Mouse (Mus musculus): ENCODE data around the gene Alad. TPM values are rescaled to one million over a fixed set of nuclear protein-coding genes. Genes with fewer than 3 reads are reported as not detected.

Gene Alad
- polyA plus RNA-seq, 1 experiment = not detected

DNA sequence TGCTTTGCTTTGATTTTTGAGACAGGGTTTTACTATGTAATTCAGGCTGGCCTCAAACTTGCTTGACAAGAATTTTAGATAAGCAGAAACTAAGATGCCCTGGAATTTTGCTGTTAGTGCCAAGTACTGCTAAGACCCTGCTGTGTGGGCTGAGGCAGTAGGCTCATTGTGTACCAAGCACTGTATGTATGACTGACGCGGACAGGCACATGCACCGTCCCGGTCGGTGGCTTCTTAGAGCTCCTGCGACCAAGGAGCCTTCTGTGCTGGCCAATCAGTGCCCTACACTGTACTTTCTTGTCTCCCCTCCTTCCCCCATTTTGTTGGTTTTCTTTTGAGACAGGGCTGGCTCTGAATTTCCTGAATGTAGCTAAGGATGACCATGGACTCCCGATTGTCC lies 4.7 kb downstream of the Alad start:
- no peak overlapping the region for H3K27ac ChIP-seq (ENCODE audit: insufficient read depth, low read depth, low read length)
- H3K4me1 ChIP-seq (ENCODE audit: control insufficient read depth, insufficient read depth, low read length) = peaks cover 20% of the 10 kb centered on the region
- 82% methylated on average over 7 of the region's 7 CpGs for WGBS
- TF ChIP-seq CTCF (IDR thresholded peaks at IDR 0.05; ENCODE audit: insufficient read depth, low read depth, low read length) (no peak), POLR2A (IDR thresholded peaks at IDR 0.05; ENCODE audit: insufficient read depth, low read depth, low read length) (no peak)
- H3K4me3 ChIP-seq (ENCODE audit: insufficient read depth, low read depth, low read length) = no peak overlapping the region

DNA sequence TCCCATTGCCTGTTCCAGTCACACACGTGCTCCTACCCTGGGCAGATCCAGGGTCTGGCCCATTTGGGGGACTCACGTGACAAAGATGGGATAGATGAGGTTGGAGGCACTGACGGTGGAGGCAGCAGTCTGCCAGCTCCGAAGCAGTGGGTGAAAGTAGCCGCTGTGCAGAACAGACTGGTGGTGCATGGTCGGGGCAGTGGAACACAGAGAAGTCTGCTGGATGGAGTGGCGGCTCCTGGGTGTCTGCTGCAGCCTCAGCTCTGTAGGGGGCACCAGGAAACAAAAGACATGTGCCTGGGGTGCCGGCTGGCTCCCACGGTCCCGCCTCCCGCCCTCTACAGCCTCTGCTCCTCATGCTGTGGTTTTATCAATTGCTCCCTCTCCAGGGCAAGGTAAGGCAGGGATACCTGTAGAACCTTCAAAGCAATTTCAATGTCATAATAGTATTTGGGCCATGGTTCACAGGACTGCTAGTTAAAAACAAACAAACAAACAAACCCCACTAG lies 5.7 kb downstream of the Alad start:
- TF ChIP-seq POLR2A (IDR thresholded peaks at IDR 0.05; ENCODE audit: insufficient read depth, low read depth, low read length) (no peak), CTCF (IDR thresholded peaks at IDR 0.05; ENCODE audit: insufficient read depth, low read depth, low read length) (no peak)
- WGBS = 44% methylated on average over 11 of the region's 11 CpGs
- Histone ChIP-seq H3K4me1 (ENCODE audit: control insufficient read depth, insufficient read depth, low read length) (peaks cover 24% of the 10 kb centered on the region), H3K27ac (ENCODE audit: insufficient read depth, low read depth, low read length) (no peak overlapping the region), H3K4me3 (ENCODE audit: insufficient read depth, low read depth, low read length) (no peak overlapping the region)

DNA sequence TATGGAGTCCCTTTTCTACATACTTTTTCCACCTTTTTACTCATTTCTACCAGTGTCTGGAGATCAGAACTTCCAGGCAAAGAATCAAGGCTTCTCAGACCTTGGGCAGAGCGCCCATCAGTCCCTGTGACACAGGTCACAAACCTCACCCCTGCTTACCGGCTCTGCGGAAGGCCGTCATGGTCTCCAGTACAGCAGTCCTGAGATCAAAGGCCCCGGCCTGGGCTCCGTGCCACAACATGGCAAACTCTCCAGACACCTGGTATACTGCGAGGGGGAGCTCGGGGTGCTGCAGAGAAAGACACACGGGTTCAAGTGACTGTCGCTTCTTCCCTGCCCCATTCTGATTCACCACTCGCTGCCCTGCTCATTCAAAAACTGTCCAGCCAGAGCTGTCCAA lies 9.8 kb downstream of the Alad start:
- WGBS = 70% methylated on average over 11 of the region's 11 CpGs

DNA sequence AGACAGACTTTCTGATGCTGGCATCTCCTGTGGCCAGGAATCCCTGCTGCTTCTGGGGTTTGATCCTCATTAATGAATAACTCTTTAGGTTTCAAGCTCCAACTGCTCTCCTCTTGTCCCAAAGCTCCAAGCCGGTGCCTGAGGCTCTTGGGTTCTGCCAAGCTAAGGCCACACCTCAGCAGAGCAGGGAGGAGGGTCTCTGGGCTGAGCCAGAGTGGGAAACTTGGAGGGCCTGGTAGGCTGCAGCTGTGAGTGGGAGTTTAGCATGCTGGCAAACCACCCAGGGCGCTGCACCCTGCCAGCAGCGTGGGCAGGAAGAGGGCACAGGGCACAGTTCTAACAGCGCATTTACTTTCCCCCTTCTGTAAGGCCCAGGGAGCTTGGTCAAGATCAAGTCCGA lies 10.9 kb downstream of the Alad start:
- no peak overlapping the region for H3K4me3 ChIP-seq (ENCODE audit: insufficient read depth, low read depth, low read length)
- H3K4me1 ChIP-seq (ENCODE audit: control insufficient read depth, insufficient read depth, low read length) = peaks cover 9% of the 10 kb centered on the region
- no peak overlapping the region for H3K27ac ChIP-seq (ENCODE audit: insufficient read depth, low read depth, low read length)
- TF ChIP-seq CTCF (IDR thresholded peaks at IDR 0.05; ENCODE audit: insufficient read depth, low read depth, low read length) (no peak), POLR2A (IDR thresholded peaks at IDR 0.05; ENCODE audit: insufficient read depth, low read depth, low read length) (no peak)
- WGBS = 51% methylated on average over 5 of the region's 5 CpGs

More for the DNA sequence above, 9.8 kb downstream of the Alad start:
- peaks cover 12% of the 10 kb centered on the region for H3K4me1 ChIP-seq (ENCODE audit: control insufficient read depth, insufficient read depth, low read length)
- TF ChIP-seq CTCF (IDR thresholded peaks at IDR 0.05; ENCODE audit: insufficient read depth, low read depth, low read length) = no peak
- H3K4me3 ChIP-seq (ENCODE audit: insufficient read depth, low read depth, low read length) = no peak overlapping the region
- H3K27ac ChIP-seq (ENCODE audit: insufficient read depth, low read depth, low read length) = no peak overlapping the region

DNA sequence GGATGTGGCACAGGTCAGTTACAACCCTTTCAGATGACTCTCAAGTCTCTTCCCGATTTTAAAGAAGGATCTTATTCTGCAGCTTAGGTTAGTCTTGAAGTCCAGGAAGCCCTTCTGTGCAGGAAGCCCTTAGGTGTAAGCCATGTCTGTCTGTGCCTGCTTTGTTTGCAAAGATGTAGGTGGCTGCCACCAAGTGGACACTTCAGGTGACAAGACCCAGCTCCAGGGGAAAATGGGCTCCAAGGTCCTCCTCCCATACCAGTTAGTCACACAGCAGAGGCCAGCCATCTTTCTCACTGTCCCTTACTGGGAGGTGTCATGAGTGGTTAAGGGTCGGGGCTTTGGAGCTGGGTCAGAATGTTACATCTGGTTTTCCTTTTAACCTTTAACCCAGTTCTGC lies 12.9 kb downstream of the Alad start:
- Histone ChIP-seq H3K27ac (ENCODE audit: insufficient read depth, low read depth, low read length) (no peak overlapping the region), H3K4me1 (ENCODE audit: control insufficient read depth, insufficient read depth, low read length) (peaks cover 12% of the 10 kb centered on the region), H3K4me3 (ENCODE audit: insufficient read depth, low read depth, low read length) (no peak overlapping the region)
- 71% methylated on average over 2 of the region's 2 CpGs for WGBS
- TF ChIP-seq POLR2A (IDR thresholded peaks at IDR 0.05; ENCODE audit: insufficient read depth, low read depth, low read length) (no peak), CTCF (IDR thresholded peaks at IDR 0.05; ENCODE audit: insufficient read depth, low read depth, low read length) (no peak)

DNA sequence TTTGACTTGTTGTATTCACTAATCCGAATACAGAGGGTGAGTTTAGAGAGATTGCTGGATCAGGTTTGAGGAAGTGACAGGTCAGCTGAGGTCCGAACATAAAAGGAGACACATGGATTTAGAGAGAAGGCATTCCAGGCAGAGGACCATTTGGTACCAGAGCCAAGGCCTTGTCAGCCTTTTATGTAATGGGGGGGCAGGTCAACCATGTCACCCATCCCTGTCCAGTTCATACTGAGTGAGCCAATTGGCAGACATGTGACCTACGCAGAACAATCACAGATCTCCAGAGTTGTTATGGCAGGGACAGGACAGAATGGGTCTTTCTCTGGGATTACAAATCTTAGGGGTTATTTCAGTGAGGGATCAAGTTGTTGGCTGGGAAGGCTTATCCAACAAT lies 13.7 kb downstream of the Alad start:
- H3K4me3 ChIP-seq (ENCODE audit: insufficient read depth, low read depth, low read length) = no peak overlapping the region
- 82% methylated on average over 3 of the region's 3 CpGs for WGBS
- TF ChIP-seq CTCF (IDR thresholded peaks at IDR 0.05; ENCODE audit: insufficient read depth, low read depth, low read length) (no peak), POLR2A (IDR thresholded peaks at IDR 0.05; ENCODE audit: insufficient read depth, low read depth, low read length) (no peak)

DNA sequence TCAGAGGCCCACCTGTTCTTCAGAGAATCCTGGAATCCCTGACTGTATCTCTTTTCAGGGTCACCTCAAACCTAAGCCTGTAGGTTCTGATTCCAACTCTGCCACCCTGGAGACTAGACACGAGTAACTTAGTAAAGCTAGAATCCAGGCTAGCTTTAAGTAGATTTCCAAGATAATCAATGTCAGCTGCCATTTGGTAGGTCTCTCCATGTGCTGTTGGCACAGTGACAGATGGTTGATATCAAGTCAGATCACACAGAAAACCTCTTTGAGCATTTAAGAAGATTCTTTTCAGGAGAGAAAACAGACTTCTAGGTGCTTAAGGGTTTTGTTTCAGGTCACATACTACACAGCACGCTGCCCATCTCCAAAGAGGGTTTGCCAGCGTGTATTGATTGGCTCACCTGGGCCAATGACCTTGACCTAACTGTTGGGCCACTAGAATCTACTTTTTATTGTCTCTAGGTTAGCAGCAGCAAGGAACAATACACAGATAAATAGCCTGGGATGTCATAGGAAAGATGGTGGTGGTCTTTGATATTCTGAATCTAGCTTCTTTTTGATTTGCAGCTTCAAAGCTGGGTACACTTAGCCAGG lies 16.2 kb downstream of the Alad start, which contains the start of gene Hdhd3:
Hdhd3 (minus strand) TSS at position 94 of the 597 bp plus-strand sequence.
- Histone ChIP-seq H3K4me3 (ENCODE audit: insufficient read depth, low read depth, low read length) (peak within 1 kb of the TSS; percentile 99), H3K4me1 (ENCODE audit: control insufficient read depth, insufficient read depth, low read length) (peaks cover 8% of the 10 kb centered on the region; the same call in 1 of the 2 replicates), H3K27ac (ENCODE audit: insufficient read depth, low read depth, low read length) (peak within 1 kb of the TSS; percentile 94)
- TF ChIP-seq CTCF (IDR thresholded peaks at IDR 0.05; ENCODE audit: insufficient read depth, low read depth, low read length) (no peak), POLR2A (IDR thresholded peaks at IDR 0.05; ENCODE audit: insufficient read depth, low read depth, low read length) (no peak)
- 77% methylated on average over 3 of the region's 3 CpGs for WGBS

More for the DNA sequence above, 13.7 kb downstream of the Alad start:
- Histone ChIP-seq H3K4me1 (ENCODE audit: control insufficient read depth, insufficient read depth, low read length) (peaks cover 16% of the 10 kb centered on the region), H3K27ac (ENCODE audit: insufficient read depth, low read depth, low read length) (no peak overlapping the region)

DNA sequence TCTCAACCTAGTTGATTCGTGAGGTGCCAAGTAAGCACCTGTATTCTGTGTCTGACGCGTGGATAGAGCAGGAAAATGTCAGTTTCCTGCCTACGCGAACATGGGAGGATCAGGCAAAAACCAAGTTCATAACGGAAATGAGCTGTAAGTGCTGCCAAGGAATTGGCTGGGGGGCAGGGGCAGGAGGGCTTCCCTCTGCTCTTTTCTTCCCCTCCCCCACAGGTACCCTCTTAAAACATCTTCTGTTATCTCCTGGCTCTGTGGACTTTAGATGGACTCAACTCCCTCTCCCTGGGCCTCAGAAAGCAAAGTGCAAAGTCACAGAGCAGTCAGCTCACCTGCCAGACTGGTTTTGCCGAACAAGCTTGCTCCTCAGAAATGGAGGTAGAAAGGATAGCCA lies 16.7 kb downstream of the Alad start:
- Histone ChIP-seq H3K27ac (ENCODE audit: insufficient read depth, low read depth, low read length) (no peak overlapping the region), H3K4me3 (ENCODE audit: insufficient read depth, low read depth, low read length) (no peak overlapping the region), H3K4me1 (ENCODE audit: control insufficient read depth, insufficient read depth, low read length) (peaks cover 8% of the 10 kb centered on the region; the same call in 1 of the 2 replicates)
- TF ChIP-seq POLR2A (IDR thresholded peaks at IDR 0.05; ENCODE audit: insufficient read depth, low read depth, low read length) (no peak), CTCF (IDR thresholded peaks at IDR 0.05; ENCODE audit: insufficient read depth, low read depth, low read length) (no peak)
- 83% methylated on average over 7 of the region's 7 CpGs for WGBS

DNA sequence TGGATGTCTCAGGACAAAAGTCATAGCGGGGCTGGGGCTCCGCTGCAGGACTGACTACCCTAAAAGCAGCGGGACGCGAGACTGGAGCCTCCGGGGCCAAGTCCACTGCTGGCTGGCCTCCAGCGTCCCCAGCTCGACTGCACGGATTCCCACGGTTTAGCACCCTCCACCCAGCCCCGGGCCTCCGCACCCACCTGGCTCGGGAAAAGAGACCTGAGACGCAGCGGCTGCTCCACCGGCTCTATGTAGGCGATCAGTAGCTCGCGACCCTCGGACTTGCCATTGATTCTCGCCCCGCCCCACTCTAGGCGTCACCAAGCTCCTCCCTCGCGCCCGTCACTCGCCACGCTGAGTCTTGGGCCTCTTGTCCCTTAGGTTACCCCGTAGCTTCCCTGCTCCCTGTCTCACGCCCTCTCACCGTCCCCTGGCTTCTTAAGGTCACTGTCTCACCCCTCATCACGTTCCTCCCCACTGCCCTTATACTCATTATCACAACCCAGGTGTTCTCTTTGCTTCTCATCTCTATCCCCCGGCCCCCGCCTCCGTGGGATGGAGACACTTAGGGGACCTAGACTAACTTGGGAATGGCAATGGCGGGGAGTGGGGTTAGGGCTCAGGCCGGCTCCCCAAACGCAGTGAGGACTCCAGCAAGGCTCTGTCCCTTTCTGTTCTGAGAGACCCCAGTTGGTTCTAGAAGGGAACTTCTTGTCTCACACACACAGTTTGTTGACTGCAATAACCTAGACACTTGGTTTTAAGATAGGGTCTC lies 17.6 kb downstream of the Alad start:
- peaks cover 8% of the 10 kb centered on the region; the same call in 1 of the 2 replicates for H3K4me1 ChIP-seq (ENCODE audit: control insufficient read depth, insufficient read depth, low read length)
- H3K4me3 ChIP-seq (ENCODE audit: insufficient read depth, low read depth, low read length) = peak overlapping the region; percentile 99
- H3K27ac ChIP-seq (ENCODE audit: insufficient read depth, low read depth, low read length) = peak overlapping the region; percentile 94
- 2% methylated on average over 38 of the region's 38 CpGs for WGBS
- TF ChIP-seq POLR2A (IDR thresholded peaks at IDR 0.05; ENCODE audit: insufficient read depth, low read depth, low read length) = peak; percentile 54; the same call in 1 of the 2 replicates
- no peak for TF ChIP-seq CTCF (IDR thresholded peaks at IDR 0.05; ENCODE audit: insufficient read depth, low read depth, low read length)

Data from olfactory bulb, adult 2 months (tissue).